Comparison of ENCODE assay signal across 11 mouse cellular contexts in the genomic region with DNA sequence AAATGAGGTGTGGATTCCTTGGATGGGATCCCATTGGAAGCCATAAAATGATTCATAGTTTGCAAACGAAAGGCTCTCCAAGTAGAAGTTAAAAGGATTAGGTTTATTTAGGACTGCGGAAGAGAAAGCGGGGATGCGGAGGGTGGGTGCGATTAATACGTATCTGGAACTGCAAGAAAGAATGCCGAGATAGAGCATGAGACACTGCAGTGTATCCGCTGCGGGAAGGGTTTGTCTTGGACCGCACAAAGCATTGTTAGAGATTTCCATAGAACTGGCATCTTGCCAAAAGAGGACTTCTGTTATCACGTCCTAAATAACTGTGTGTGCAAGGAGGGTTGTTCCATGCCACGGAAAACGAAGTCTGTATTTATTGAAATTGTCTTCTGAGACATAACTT.
A peak's percentile ranks its signal among the peaks of the same experiment; 100 is the strongest.
DNase-seq lines count a peak whose midpoint lies in the region; ATAC-seq lines count a peak whose summit lies in the region.
"Had no signal": no experiment of that assay in that cellular context is flagged by ENCODE, and none has a peak within 500 bp of the region (broad histone marks: within the 10 kb centered on the region; RNA-seq: fewer than 3 reads in every experiment).

No protein-coding gene starts in this region.

- no peaks in the 10 kb centered on the region for H3K27me3 ChIP-seq in kidney, embryonic 15.5 days
- no peaks in the 10 kb centered on the region for H3K27me3 ChIP-seq in intestine, embryonic 16.5 days (replicated peaks; ENCODE audit: control insufficient read depth, insufficient read depth, low read length)
- no peaks in the 10 kb centered on the region for H3K27me3 ChIP-seq in forebrain, embryonic 10.5 days (ENCODE audit: poor library complexity, severe bottlenecking)

- no peak for DNase-seq in kidney, postnatal 25 days
- DNase-seq in lung, postnatal 10 days, result peak; percentile 2
- no peak for DNase-seq in lung, postnatal 25 days (ENCODE audit: low spot score)
- peak; percentile 14 for DNase-seq in brain, adult 2 months (ENCODE audit: low read depth, low spot score)
- no peak for DNase-seq in thymus, postnatal 14 days
- no peak for DNase-seq in forebrain, embryonic 10.5 days (ENCODE audit: extremely low spot score, low spot score)
- DNase-seq: retina, postnatal 1 day had no signal

- H3K27ac ChIP-seq in kidney, embryonic 15.5 days, result no peak overlapping the region
- no peak overlapping the region for H3K27ac ChIP-seq in intestine, embryonic 16.5 days (ENCODE audit: low read length)
- no peak overlapping the region for H3K27ac ChIP-seq in forebrain, embryonic 10.5 days
- H3K27ac ChIP-seq: limb, embryonic 10.5 days; macrophage had no signal

- no peak for ATAC-seq in kidney, embryonic 15.5 days (replicated peaks; ENCODE audit: low FRiP score)
- peak; percentile 72 for ATAC-seq in intestine, embryonic 16.5 days

- peak overlapping the region; percentile 16; the same call in 1 of the 2 replicates for H3K4me2 ChIP-seq in kidney, embryonic 15.5 days
- peak overlapping the region; percentile 37 for H3K4me2 ChIP-seq in intestine, embryonic 16.5 days (ENCODE audit: low read depth, low read length)

- 67% methylated on average over 13 of the region's 13 CpGs for WGBS in kidney, embryonic 15.5 days
- WGBS in intestine, embryonic 16.5 days, result 49% methylated on average over 13 of the region's 13 CpGs
- WGBS in forebrain, embryonic 10.5 days, result 94% methylated on average over 13 of the region's 13 CpGs

- H3K36me3 ChIP-seq in kidney, embryonic 15.5 days, result no peaks in the 10 kb centered on the region
- no peaks in the 10 kb centered on the region for H3K36me3 ChIP-seq in intestine, embryonic 16.5 days (ENCODE audit: control insufficient read depth, insufficient read depth, low read length)
- H3K36me3 ChIP-seq in forebrain, embryonic 10.5 days (replicated peaks), result no peaks in the 10 kb centered on the region
- H3K36me3 ChIP-seq: limb, embryonic 10.5 days had no signal

- H3K4me1 ChIP-seq in kidney, embryonic 15.5 days, result no peaks in the 10 kb centered on the region
- no peaks in the 10 kb centered on the region for H3K4me1 ChIP-seq in intestine, embryonic 16.5 days (ENCODE audit: control insufficient read depth, insufficient read depth, low read length)
- no peaks in the 10 kb centered on the region for H3K4me1 ChIP-seq in forebrain, embryonic 10.5 days

- no peak overlapping the region for H3K4me3 ChIP-seq in kidney, embryonic 15.5 days (replicated peaks)
- H3K4me3 ChIP-seq in intestine, embryonic 16.5 days (ENCODE audit: low read length), result peak overlapping the region; percentile 7
- H3K4me3 ChIP-seq in forebrain, embryonic 10.5 days, result no peak overlapping the region
- H3K4me3 ChIP-seq: limb, embryonic 10.5 days had no signal

- no peaks in the 10 kb centered on the region for H3K9me3 ChIP-seq in kidney, embryonic 15.5 days (replicated peaks)
- H3K9me3 ChIP-seq in intestine, embryonic 16.5 days (ENCODE audit: control insufficient read depth, low read length), result no peaks in the 10 kb centered on the region
- H3K9me3 ChIP-seq in forebrain, embryonic 10.5 days, result no peaks in the 10 kb centered on the region
- H3K9me3 ChIP-seq: limb, embryonic 10.5 days had no signal

- no peak overlapping the region for H3K9ac ChIP-seq in kidney, embryonic 15.5 days
- H3K9ac ChIP-seq in intestine, embryonic 16.5 days (ENCODE audit: low read depth, low read length), result no peak overlapping the region

Comparison
In these comparisons a context has a peak if more than half of its experiments do, and no peak if none do; other contexts are left out.
1. DNase-seq: peak in lung, postnatal 10 days (single experiment) and brain, adult 2 months (single experiment); none in kidney, postnatal 25 days (0 of 2), lung, postnatal 25 days (single experiment), thymus, postnatal 14 days (single experiment) and forebrain, embryonic 10.5 days (single experiment).